Mouse (Mus musculus) brain, embryonic 14.5 days (tissue): ENCODE data around the gene Bhlhe40. TPM values are rescaled to one million over a fixed set of nuclear protein-coding genes. Genes with fewer than 3 reads are reported as not detected.
A peak's percentile ranks its signal among the peaks of the same experiment; 100 is the strongest.

ENCODE experiments used
- DNase-seq: peaks from one replicate; pipeline ENCODE4 v3.0.0-alpha.2; 2011; ENCODE audit warnings: low read depth
- CTCF ChIP-seq: fragments of 200-500 bp; IDR thresholded peaks from 2 replicates; pipeline ENCODE4 v1.5.1; 2012; ENCODE audit warnings: inconsistent platforms, mild to moderate bottlenecking, moderate library complexity, borderline replicate concordance; ENCODE audit not compliant: insufficient read depth, insufficient read length; ENCODE audit errors: extremely low read depth
- POLR2A ChIP-seq: fragments of 200-500 bp; IDR thresholded peaks from 2 replicates; pipeline ENCODE4 v1.6.1; 2012; ENCODE audit warnings: mild to moderate bottlenecking, inconsistent platforms, borderline replicate concordance; ENCODE audit not compliant: poor library complexity, insufficient read depth, insufficient read length, severe bottlenecking; ENCODE audit errors: extremely low read depth
- polyA plus RNA-seq: library from polyadenylated mRNA; depleted of rRNA; stranded (reverse); fragments of >200 nt; gene quantifications from 2 replicates; pipeline ENCODE4 v1.2.3, GENCODE M21; 2012

Bhlhe40 gene
- polyA plus RNA-seq, 1 experiment, result 4.0 TPM

- TF ChIP-seq CTCF (no peak), POLR2A (no peak)
- peak; percentile 48 for DNase-seq
Observed at GRCm38 (mm10) chr6:108700638-108701343, 40.4 kb downstream of the Bhlhe40 start.

- DNase-seq, result no peak
- no peak for TF ChIP-seq POLR2A
- no peak for TF ChIP-seq CTCF
Observed at GRCm38 (mm10) chr6:108702648-108703047, 42.2 kb downstream of the Bhlhe40 start.

- TF ChIP-seq CTCF (no peak), POLR2A (no peak)
Observed at GRCm38 (mm10) chr6:108703085-108703484, 42.7 kb downstream of the Bhlhe40 start.

GRCm38 (mm10) chr6:108704316-108705080 is 44.1 kb downstream of the Bhlhe40 start:
- TF ChIP-seq CTCF, result no peak
- TF ChIP-seq POLR2A, result no peak
- no peak for DNase-seq

More at GRCm38 (mm10) chr6:108703085-108703484, 42.7 kb downstream of the Bhlhe40 start:
- DNase-seq, result no peak

- no peak for DNase-seq
- TF ChIP-seq CTCF (no peak), POLR2A (no peak)
Observed at GRCm38 (mm10) chr6:108705957-108706356, 45.5 kb downstream of the Bhlhe40 start.

- TF ChIP-seq CTCF, result no peak
- no peak for TF ChIP-seq POLR2A
- no peak for DNase-seq
Observed at GRCm38 (mm10) chr6:108706994-108707645, 46.7 kb downstream of the Bhlhe40 start.

GRCm38 (mm10) chr6:108709131-108709470 is 48.7 kb downstream of the Bhlhe40 start:
- DNase-seq, result no peak
- TF ChIP-seq CTCF (no peak), POLR2A (no peak)

GRCm38 (mm10) chr6:108709471-108710231 is 49.2 kb downstream of the Bhlhe40 start:
- TF ChIP-seq CTCF (peak; percentile 91), POLR2A (no peak)
- DNase-seq, result peak; percentile 92

- no peak for DNase-seq
- no peak for TF ChIP-seq POLR2A
- no peak for TF ChIP-seq CTCF
Observed at GRCm38 (mm10) chr6:108710667-108711066, 50.2 kb downstream of the Bhlhe40 start.

GRCm38 (mm10) chr6:108711192-108711964 is 50.9 kb downstream of the Bhlhe40 start:
- no peak for DNase-seq
- TF ChIP-seq POLR2A (no peak), CTCF (no peak)
